Mouse (Mus musculus) ES-Bruce4 (cell line): ENCODE measurements around the gene Icam5.

ENCODE experiments used
- CTCF ChIP-seq: IDR thresholded peaks from one replicate; pipeline ENCODE4 v1.8.1; 2011; ENCODE audit warnings: low read depth, low read length
- EP300 ChIP-seq: IDR thresholded peaks from 2 replicates; pipeline ENCODE4 v1.6.1; 2011; ENCODE audit warnings: low read depth, low read length; ENCODE audit not compliant: insufficient read depth
- POLR2A ChIP-seq: IDR thresholded peaks from one replicate; pipeline ENCODE4 v1.8.1; 2011; ENCODE audit warnings: low read length; ENCODE audit not compliant: insufficient read depth

GRCm38 (mm10) chr9:21031251-21031895 is 500 bp upstream of the Icam5 start:
- TF ChIP-seq CTCF (no peak), POLR2A (no peak), EP300 (no peak)
